Mouse (Mus musculus): ENCODE measurements around the gene Fbn1.

Gene Fbn1

GRCm38 (mm10) chr2:125389796-125390195 lies 118.0 kb downstream of the Fbn1 start:
- DNase-seq (ENCODE audit: low spot score): no peak

DNA sequence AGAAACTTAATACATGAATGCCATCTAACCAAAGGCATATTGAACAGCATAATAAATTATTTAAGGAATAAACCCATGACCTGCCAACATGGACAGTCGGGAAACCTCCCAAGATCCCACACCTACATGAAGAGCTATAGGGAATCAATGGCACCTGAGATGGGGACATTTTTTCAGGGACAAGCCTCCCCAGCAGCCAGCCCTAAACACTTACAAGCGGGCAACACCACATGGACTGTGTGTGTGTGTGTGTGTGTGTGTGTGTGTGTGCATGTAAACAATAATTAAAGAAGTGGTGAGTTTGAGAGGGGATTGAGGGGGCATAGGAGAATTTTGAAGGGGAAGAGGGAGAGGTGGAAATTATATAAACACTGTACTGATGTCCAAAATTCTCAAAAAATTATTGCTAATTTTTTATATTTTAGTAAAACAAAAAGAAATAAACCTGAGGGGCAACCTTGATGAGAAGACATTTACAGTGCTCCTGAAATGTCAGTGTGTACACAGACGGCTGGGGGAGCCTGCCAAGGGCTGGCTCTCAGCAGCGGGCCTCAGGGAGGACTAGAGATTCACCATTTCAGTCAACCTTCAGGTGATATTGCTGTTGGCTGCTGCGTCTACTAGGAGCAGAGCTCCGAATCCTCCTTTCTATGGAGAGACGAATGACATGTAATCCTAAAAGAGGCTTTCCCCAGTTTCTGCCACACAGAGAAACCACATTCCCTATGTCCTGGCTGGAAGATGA lies 121.4 kb downstream of the Fbn1 start:
- DNase-seq (ENCODE audit: low spot score): no peak

DNA sequence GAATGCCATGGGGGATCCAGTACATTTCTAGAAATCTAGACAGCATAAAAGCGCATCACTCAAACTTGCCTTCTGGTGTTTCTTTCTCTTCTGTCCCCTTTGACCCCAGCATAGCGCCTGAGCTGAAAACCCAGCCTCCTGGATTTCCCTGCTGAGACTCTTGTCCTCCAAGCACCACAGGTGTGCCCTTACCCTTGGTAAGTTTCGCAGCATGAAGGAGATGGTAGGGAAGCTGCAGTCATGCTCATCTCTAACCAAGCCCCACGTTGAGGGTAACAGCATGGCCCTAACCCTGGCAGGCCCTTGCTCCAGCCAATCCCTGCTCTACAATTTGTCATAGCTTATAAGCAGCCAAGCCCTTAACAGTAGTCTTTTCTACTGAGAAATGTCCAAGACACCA lies 122.9 kb downstream of the Fbn1 start:
- no peak for DNase-seq (ENCODE audit: low spot score)

DNA sequence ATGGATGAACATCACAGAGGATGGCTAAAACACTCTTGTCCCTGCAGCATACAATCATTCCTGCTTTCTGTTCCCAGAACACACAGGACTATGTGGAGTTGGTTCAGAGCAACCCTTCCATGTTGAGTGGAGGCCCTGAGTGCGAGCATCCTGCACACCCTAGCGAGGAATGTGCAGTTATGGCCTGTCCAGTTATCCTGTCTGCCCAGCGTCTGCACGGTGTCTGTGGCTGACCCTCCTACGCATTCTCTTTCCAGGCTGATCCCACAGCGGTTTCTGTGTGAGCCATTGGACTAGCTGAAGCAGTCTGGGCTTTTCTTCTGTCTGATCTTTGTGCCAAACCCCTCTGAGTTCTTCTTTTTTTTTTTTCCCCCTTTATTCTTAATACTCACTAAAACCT lies 123.4 kb downstream of the Fbn1 start:
- DNase-seq (ENCODE audit: low spot score): no peak

- DNase-seq (ENCODE audit: low spot score): no peak
Observed at GRCm38 (mm10) chr2:125383273-125383641, 124.5 kb downstream of the Fbn1 start.

DNA sequence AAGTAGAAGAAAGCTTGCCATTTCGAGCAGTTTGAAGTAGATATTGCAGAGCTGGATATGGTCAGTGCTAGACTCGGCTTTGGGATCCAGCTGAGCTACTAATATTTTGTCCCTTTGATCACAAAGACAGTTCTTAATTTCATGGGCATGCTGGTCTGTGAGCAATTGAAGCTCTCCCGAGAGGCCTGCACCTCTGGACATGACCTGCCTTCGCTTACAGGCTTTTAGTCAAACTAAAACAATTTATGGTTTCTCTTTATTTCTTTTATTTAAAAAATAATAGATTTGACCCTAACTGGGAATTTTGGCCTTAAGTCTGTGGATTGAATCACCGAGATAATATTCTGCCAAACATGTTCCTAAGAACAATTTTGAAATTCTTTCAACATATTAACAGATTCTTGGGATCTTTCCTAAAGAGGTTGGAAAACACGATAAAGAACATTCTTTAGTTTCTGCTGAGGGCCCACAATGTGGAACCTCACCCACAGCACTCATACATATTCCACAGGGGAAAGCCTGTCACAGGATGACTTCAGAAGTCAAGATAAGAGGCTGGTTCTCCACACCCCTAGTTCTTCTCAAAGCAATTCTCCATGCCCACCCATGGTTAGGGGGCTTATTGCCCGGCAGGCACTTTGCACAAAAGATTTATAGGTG lies 125.0 kb downstream of the Fbn1 start:
- no peak for DNase-seq (ENCODE audit: low spot score)

GRCm38 (mm10) chr2:125380086-125380485 lies 127.7 kb downstream of the Fbn1 start:
- DNase-seq (ENCODE audit: low spot score): no peak

GRCm38 (mm10) chr2:125379206-125379605 lies 128.6 kb downstream of the Fbn1 start:
- DNase-seq (ENCODE audit: low spot score): no peak

DNA sequence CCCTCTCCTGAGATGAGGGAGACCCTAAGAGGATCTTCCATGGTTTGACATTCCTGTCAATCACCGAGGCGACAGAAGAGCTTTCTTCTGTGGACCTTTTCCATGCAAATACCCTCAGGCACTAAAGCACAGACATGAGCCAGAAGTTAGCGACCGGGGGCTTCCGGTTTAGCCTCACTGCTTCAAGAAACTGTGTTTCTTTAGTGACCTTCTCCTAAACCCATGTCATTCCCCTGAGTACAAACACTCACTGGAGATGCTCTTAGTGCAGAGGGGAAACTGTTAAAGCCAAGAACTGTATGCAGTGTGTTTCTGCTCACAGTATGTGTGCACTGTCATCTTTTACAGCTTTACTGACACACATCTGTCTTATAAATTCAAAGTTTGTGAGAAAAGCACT lies 131.9 kb downstream of the Fbn1 start:
- no peak for DNase-seq (ENCODE audit: low spot score)

GRCm38 (mm10) chr2:125375301-125375700 lies 132.5 kb downstream of the Fbn1 start:
- no peak for DNase-seq (ENCODE audit: low spot score)

DNA sequence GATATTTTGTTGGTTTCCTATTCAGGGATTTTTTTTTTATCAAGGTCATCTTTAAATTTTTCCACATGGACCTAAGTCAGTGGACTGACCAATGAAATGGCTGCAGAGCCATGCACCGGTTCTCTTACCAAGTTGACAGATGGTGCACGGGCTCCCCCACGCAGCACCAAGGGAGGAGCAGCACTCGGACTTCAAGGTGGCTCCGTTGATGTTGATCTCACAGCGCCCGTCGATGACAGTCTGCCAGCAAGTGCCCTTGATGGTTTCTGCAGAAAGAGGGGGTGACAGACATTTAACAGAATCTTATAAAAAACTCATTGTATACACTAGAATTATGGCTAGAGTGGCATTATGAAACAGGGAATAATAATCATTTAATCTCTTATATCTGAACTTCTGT lies 138.1 kb downstream of the Fbn1 start:
- DNase-seq (ENCODE audit: low spot score): no peak

DNA sequence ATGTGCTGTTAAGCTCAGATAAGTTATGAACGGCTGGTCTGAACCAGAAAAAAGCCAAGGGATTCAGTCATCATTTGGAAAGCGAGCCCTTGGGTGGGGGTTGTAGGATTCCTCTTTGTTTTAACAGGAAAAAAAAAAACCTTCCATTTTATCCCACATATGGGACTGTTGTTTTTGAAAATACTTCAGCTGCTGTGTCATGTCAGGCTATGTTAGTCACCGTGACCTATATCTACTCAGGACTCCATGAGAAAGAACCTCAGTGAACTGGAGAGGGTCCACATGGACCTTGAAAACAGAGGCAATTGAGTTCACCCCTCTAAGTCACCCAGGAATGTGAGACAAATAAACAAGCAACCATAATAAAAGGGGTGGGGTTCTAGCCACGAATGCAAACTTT lies 139.2 kb downstream of the Fbn1 start:
- no peak for DNase-seq (ENCODE audit: low spot score)

GRCm38 (mm10) chr2:125361661-125362060 lies 146.1 kb downstream of the Fbn1 start:
- DNase-seq (ENCODE audit: low spot score): no peak

DNA sequence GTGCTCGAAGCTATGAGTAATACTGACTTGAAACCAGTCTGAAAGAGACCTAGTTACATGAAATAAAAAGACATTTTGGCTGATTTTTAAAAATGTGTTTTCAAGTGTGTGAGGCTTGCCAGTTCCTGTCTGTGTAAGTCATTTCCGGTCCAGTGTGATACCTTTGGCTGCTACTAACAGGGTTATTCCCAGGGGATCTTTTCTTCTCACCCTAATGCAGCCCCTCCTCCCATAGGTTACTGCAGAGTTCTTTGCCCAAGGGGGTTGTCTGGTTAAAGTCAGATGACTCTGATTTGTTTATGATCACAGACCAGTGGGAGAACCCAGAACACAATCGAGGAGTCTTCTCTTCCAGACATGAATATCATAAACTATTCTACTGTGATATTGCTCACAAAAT lies 151.3 kb downstream of the Fbn1 start:
- no peak for DNase-seq (ENCODE audit: low spot score)

GRCm38 (mm10) chr2:125356068-125356467 lies 151.7 kb downstream of the Fbn1 start:
- no peak for DNase-seq (ENCODE audit: low spot score)

DNA sequence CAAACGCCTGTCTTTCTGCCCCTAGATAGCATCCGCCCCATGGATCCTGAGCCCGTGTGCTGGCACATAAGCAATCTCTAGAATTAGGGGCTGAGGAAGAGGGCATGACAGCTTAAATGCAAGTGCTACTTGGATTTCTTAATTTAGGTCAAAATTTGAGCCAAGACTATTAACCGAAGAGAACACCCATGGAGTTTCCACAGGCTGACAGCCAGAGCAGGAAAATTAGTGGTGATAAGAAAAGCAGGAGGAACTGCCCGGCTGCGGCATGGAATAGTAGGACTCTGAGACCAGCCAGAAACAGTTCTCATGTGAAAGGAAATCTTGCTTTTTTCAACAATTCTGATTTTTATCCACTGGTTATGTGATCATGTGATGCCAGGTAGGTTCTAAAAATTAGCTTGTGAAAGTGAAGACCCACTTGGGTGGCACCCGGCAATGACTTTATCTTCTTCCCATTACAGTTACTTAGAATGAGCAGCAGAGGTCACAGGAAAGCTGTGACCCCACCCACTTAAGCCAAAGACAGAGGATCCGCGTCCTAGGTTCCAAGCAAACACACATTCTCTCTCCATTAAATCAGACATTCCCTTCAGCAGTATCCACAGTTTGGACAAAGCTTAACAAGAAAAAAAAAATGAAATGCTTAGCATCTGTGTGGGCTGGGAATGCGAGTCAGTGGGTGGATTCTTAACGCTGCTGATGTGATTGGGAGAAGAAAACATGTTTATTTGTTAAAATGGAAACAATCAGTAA lies 152.4 kb downstream of the Fbn1 start:
- DNase-seq (ENCODE audit: low spot score): no peak

DNA sequence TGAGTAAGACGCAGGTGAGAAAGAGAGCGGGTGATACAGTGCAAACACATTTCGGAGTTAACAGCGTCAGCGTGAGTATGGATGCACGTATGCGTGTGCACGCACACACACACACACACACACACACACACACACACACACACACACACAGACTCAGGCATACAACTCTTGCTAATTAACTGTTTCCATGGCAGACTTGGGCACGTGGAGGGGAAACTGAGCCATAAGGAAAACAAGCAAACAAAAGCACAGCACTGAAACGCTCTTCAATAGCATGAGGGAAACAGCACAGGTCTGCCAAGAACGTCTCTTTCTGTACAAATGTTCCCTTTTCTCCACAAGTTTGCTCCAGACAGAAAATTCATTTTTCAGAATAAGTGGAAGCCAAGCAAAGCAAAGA lies 153.2 kb downstream of the Fbn1 start:
- no peak for DNase-seq (ENCODE audit: low spot score)

GRCm38 (mm10) chr2:125349144-125349543 lies 158.6 kb downstream of the Fbn1 start:
- DNase-seq (ENCODE audit: low spot score): no peak

- DNase-seq (ENCODE audit: low spot score): no peak
Observed at GRCm38 (mm10) chr2:125342181-125342950, 165.4 kb downstream of the Fbn1 start.

- no peak for DNase-seq (ENCODE audit: low spot score)
Observed at GRCm38 (mm10) chr2:125340381-125340780, 167.4 kb downstream of the Fbn1 start.

GRCm38 (mm10) chr2:125337239-125337638 lies 170.6 kb downstream of the Fbn1 start:
- no peak for DNase-seq (ENCODE audit: low spot score)

GRCm38 (mm10) chr2:125335206-125335605 lies 172.6 kb downstream of the Fbn1 start:
- DNase-seq (ENCODE audit: low spot score): no peak
